Mouse (Mus musculus) kidney, adult 11 months (tissue): ENCODE measurements around the gene Ror1.

Experiments
- DNase-seq: peaks from one replicate; pipeline ENCODE4 v3.0.0; 2022

Ror1 gene

GRCm38 (mm10) chr4:100263917-100264316, 168.3 kb downstream of the Ror1 start:
- DNase-seq, result no peak

- DNase-seq, result no peak
Observed at GRCm38 (mm10) chr4:100271059-100271735, 175.6 kb downstream of the Ror1 start.

GRCm38 (mm10) chr4:100271736-100272127, 176.1 kb downstream of the Ror1 start:
- no peak for DNase-seq

- no peak for DNase-seq
Observed at GRCm38 (mm10) chr4:100273356-100273755, 177.8 kb downstream of the Ror1 start.

GRCm38 (mm10) chr4:100273807-100274480, 178.4 kb downstream of the Ror1 start:
- no peak for DNase-seq

- DNase-seq, result no peak
Observed at GRCm38 (mm10) chr4:100276482-100276881, 180.9 kb downstream of the Ror1 start.

- DNase-seq, result no peak
Observed at GRCm38 (mm10) chr4:100276970-100277369, 181.4 kb downstream of the Ror1 start.

- DNase-seq, result no peak
Observed at GRCm38 (mm10) chr4:100283171-100283880, 187.7 kb downstream of the Ror1 start.

- DNase-seq, result no peak
Observed at GRCm38 (mm10) chr4:100284528-100284927, 188.9 kb downstream of the Ror1 start.

- DNase-seq, result no peak
Observed at GRCm38 (mm10) chr4:100286111-100286541, 190.5 kb downstream of the Ror1 start.

- no peak for DNase-seq
Observed at GRCm38 (mm10) chr4:100286800-100287199, 191.2 kb downstream of the Ror1 start.

- DNase-seq, result no peak
Observed at GRCm38 (mm10) chr4:100287829-100288228, 192.2 kb downstream of the Ror1 start.

GRCm38 (mm10) chr4:100291015-100291651, 195.5 kb downstream of the Ror1 start:
- DNase-seq, result no peak

GRCm38 (mm10) chr4:100297678-100298077, 202.1 kb downstream of the Ror1 start:
- no peak for DNase-seq

- DNase-seq, result no peak
Observed at GRCm38 (mm10) chr4:100298566-100298965, 203.0 kb downstream of the Ror1 start.

GRCm38 (mm10) chr4:100300171-100300570, 204.6 kb downstream of the Ror1 start:
- no peak for DNase-seq

- DNase-seq, result no peak
Observed at GRCm38 (mm10) chr4:100301423-100301822, 205.8 kb downstream of the Ror1 start.

- no peak for DNase-seq
Observed at GRCm38 (mm10) chr4:100307365-100307764, 211.8 kb downstream of the Ror1 start.

- DNase-seq, result no peak
Observed at GRCm38 (mm10) chr4:100311775-100312537, 216.4 kb downstream of the Ror1 start.

- DNase-seq, result no peak
Observed at GRCm38 (mm10) chr4:100315066-100315465, 219.5 kb downstream of the Ror1 start.

GRCm38 (mm10) chr4:100321758-100322157, 226.2 kb downstream of the Ror1 start:
- no peak for DNase-seq

GRCm38 (mm10) chr4:100324719-100325515, 229.3 kb downstream of the Ror1 start:
- DNase-seq, result no peak
